Mouse (Mus musculus): ENCODE data around the gene Tmem63a. TPM values are rescaled to one million over a fixed set of nuclear protein-coding genes. Genes with fewer than 3 reads are reported as not detected.
"Not testable (repeated sequence)": the region's sequence is repeated elsewhere in the genome, so short reads cannot be mapped to it uniquely, and the experiment has no call there.

The Tmem63a gene
- 10 to 100 TPM; 18.1 to 19.6 TPM for total RNA-seq (2021)

- peak; percentile 33 to 41 for DNase-seq
These were observed at the start of gene Tmem63a for GRCm38 (mm10) chr1:180942166-180943031. TSS of gene Tmem63a (plus strand) at chr1:180942344.

- no peak for DNase-seq
These were observed 49.3 kb upstream of the Tmem63a start, which contains the start of gene Lefty2 for GRCm38 (mm10) chr1:180892808-180893207. TSS of gene Lefty2 (plus strand) at chr1:180893108.

GRCm38 (mm10) chr1:180894088-180894987 is 47.8 kb upstream of the Tmem63a start:
- DNase-seq: not testable (repeated sequence)

- DNase-seq: no peak
These were observed 41.0 kb upstream of the Tmem63a start for GRCm38 (mm10) chr1:180901107-180901506.

GRCm38 (mm10) chr1:180902915-180903314 is 39.2 kb upstream of the Tmem63a start:
- no peak for DNase-seq

- no peak for DNase-seq
These were observed 38.5 kb upstream of the Tmem63a start for GRCm38 (mm10) chr1:180903666-180904038.

GRCm38 (mm10) chr1:180904039-180904814 is 37.9 kb upstream of the Tmem63a start, which contains the start of gene Pycr2:
TSS of gene Pycr2 (plus strand) at chr1:180904293.
- DNase-seq: peak; percentile 91 to 92

- DNase-seq: no peak
These were observed 37.4 kb upstream of the Tmem63a start for GRCm38 (mm10) chr1:180904815-180905080.

- DNase-seq: no peak
These were observed 36.8 kb upstream of the Tmem63a start for GRCm38 (mm10) chr1:180905307-180905706.

- no peak for DNase-seq
These were observed 36.3 kb upstream of the Tmem63a start for GRCm38 (mm10) chr1:180905876-180906275.

GRCm38 (mm10) chr1:180906461-180907147 is 35.5 kb upstream of the Tmem63a start:
- no peak for DNase-seq

- no peak for DNase-seq
These were observed 31.0 kb upstream of the Tmem63a start for GRCm38 (mm10) chr1:180911138-180911537.

GRCm38 (mm10) chr1:180911653-180912287 is 30.4 kb upstream of the Tmem63a start:
- no peak for DNase-seq

- DNase-seq: no peak
These were observed 29.4 kb upstream of the Tmem63a start for GRCm38 (mm10) chr1:180912792-180913191.

- DNase-seq: no peak
These were observed 28.3 kb upstream of the Tmem63a start for GRCm38 (mm10) chr1:180913797-180914196.

- DNase-seq: no peak
These were observed 25.7 kb upstream of the Tmem63a start for GRCm38 (mm10) chr1:180916425-180916824.

GRCm38 (mm10) chr1:180917053-180917452 is 25.1 kb upstream of the Tmem63a start:
- no peak for DNase-seq

GRCm38 (mm10) chr1:180919686-180920085 is 22.5 kb upstream of the Tmem63a start:
- no peak for DNase-seq

- no peak for DNase-seq
These were observed 19.7 kb upstream of the Tmem63a start for GRCm38 (mm10) chr1:180922273-180923048.

GRCm38 (mm10) chr1:180924737-180925136 is 17.4 kb upstream of the Tmem63a start:
- DNase-seq: no peak

- no peak for DNase-seq
These were observed 15.9 kb upstream of the Tmem63a start for GRCm38 (mm10) chr1:180926286-180926685.
